Mouse (Mus musculus) G1E (cell line): ENCODE data around the gene Nell1.

Source experiments
- CTCF ChIP-seq: IDR thresholded peaks from 2 replicates; pipeline ENCODE4 v1.5.1; 2012; ENCODE audit warnings: low read depth, low read length, inconsistent platforms, mixed read lengths
- GATA1 ChIP-seq: IDR thresholded peaks from 2 replicates; pipeline ENCODE4 v1.6.1; 2012; ENCODE audit warnings: borderline replicate concordance, low read length, inconsistent platforms, mixed read lengths
- GATA2 ChIP-seq: IDR thresholded peaks from 2 replicates; pipeline ENCODE4 v1.6.1; 2012; ENCODE audit warnings: low read depth, low read length, inconsistent platforms, borderline replicate concordance

DNA sequence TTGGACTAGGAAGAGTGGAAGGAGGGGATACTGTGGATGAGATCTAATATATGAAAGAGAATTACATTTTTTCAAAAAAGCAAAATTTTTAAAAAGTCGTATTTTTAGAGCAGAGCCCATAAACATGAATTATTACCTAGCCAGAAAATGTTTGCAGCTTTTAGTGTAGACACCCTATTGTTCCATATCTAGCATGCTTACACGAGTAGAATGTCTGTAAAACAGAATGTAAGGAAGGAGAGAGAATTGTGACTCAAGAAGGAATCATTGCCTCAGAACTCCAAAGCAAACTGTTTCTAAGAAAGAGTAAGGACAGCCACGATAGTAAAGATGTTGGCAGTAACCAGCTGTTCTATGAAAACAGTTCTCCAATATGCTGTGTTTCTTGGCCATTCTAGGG is 624.2 kb downstream of the Nell1 start, which contains the start of gene 4933405O20Rik:
- TF ChIP-seq CTCF (no peak), GATA1 (no peak), GATA2 (no peak)
